Mouse (Mus musculus) brain, embryonic 14.5 days (tissue): ENCODE measurements at regions not wholly inside any gene's neighbourhood (a gene's known extent, or its start where the extent isn't known, plus 50 kb on each side); places are given as distances from the start of the nearest gene placed in this dataset.

ENCODE experiments used
- CTCF ChIP-seq: fragments of 200-500 bp; IDR thresholded peaks from 2 replicates; pipeline ENCODE4 v1.5.1; 2012; ENCODE audit warnings: inconsistent platforms, mild to moderate bottlenecking, moderate library complexity, borderline replicate concordance; ENCODE audit not compliant: insufficient read depth, insufficient read length; ENCODE audit errors: extremely low read depth
- POLR2A ChIP-seq: fragments of 200-500 bp; IDR thresholded peaks from 2 replicates; pipeline ENCODE4 v1.6.1; 2012; ENCODE audit warnings: mild to moderate bottlenecking, inconsistent platforms, borderline replicate concordance; ENCODE audit not compliant: poor library complexity, insufficient read depth, insufficient read length, severe bottlenecking; ENCODE audit errors: extremely low read depth

GRCm38 (mm10) chr19:48136231-48136630 is 69.6 kb upstream of the Sorcs3 start:
- TF ChIP-seq POLR2A (no peak), CTCF (no peak)
